Mouse (Mus musculus) neural tube, embryonic 11.5 days (tissue): ENCODE results near the gene H2-Ke6. TPM values are rescaled to one million over a fixed set of nuclear protein-coding genes. Genes with fewer than 3 reads are reported as not detected.
A peak's percentile ranks its signal among the peaks of the same experiment; 100 is the strongest.
"Not testable (repeated sequence)": the region's sequence is repeated elsewhere in the genome, so short reads cannot be mapped to it uniquely, and the experiment has no call there.

ENCODE experiments used
- ATAC-seq: fragments of 200-750 bp; cut with Nextera tagmentation; 2 replicates; pipeline ENCODE4 v1.8.0; 2017; ENCODE audit warnings: moderate number of reproducible peaks, mild to moderate bottlenecking, moderate TSS enrichment, moderate library complexity; ENCODE audit not compliant: insufficient read depth, low FRiP score, low TSS enrichment
- DNase-seq: peaks from one replicate; pipeline ENCODE4 v3.0.0-alpha.2; 2015; ENCODE audit warnings: low spot score
- H3K27ac ChIP-seq: fragments of 300-500 bp; sonication (generic); 2 replicates; pipeline ENCODE4 v1.5.1; 2014; ENCODE audit warnings: low read depth, mild to moderate bottlenecking, low read length
- H3K27me3 ChIP-seq: fragments of 300-500 bp; sonication (generic); 2 replicates; pipeline ENCODE4 v1.6.1; 2014; ENCODE audit warnings: mild to moderate bottlenecking, low read length, mixed read lengths; ENCODE audit not compliant: control insufficient read depth, insufficient read depth
- H3K36me3 ChIP-seq: fragments of 300-500 bp; sonication (generic); 2 replicates; pipeline ENCODE4 v1.6.1; 2014; ENCODE audit warnings: mild to moderate bottlenecking, low read length, moderate library complexity, mixed read lengths; ENCODE audit not compliant: control insufficient read depth, insufficient read depth
- H3K4me1 ChIP-seq: fragments of 300-500 bp; sonication (generic); 2 replicates; pipeline ENCODE4 v1.6.1; 2014; ENCODE audit warnings: low read length, mixed read lengths; ENCODE audit not compliant: control insufficient read depth, insufficient read depth
- H3K4me2 ChIP-seq: fragments of 300-500 bp; sonication (generic); 2 replicates; pipeline ENCODE4 v1.6.1; 2014; ENCODE audit warnings: low read depth, mild to moderate bottlenecking, moderate library complexity
- H3K4me3 ChIP-seq: fragments of 300-500 bp; sonication (generic); 2 replicates; pipeline ENCODE4 v1.5.1; 2014; ENCODE audit warnings: low read depth, low read length
- H3K9ac ChIP-seq: fragments of 300-500 bp; sonication (generic); 2 replicates; pipeline ENCODE4 v1.6.1; 2014; ENCODE audit warnings: mild to moderate bottlenecking, low read length
- H3K9me3 ChIP-seq: fragments of 300-500 bp; sonication (generic); 2 replicates; pipeline ENCODE4 v1.6.1; 2016; ENCODE audit warnings: low read length; ENCODE audit not compliant: control insufficient read depth
- WGBS: fragments of 180-500 bp; shearing (Covaris S2); extraction: QIAGEN DNeasy Blood & Tissue Kit; methylation state at CpG from one replicate; pipeline ENCODE4 v1.1.7; 2014; 5-methylcytosine and 5-hydroxymethylcytosine counted together
- polyA plus RNA-seq: library from polyadenylated mRNA; unstranded; fragments of >200 nt; fragmentation: Nextera tagmentation; extraction: Ambion mirVana; gene quantifications from 2 replicates; pipeline ENCODE4 v1.2.1, GENCODE M21; 2014

H2-Ke6 gene
- polyA plus RNA-seq, 1 experiment from 2014 or later = 48.1 TPM

DNA sequence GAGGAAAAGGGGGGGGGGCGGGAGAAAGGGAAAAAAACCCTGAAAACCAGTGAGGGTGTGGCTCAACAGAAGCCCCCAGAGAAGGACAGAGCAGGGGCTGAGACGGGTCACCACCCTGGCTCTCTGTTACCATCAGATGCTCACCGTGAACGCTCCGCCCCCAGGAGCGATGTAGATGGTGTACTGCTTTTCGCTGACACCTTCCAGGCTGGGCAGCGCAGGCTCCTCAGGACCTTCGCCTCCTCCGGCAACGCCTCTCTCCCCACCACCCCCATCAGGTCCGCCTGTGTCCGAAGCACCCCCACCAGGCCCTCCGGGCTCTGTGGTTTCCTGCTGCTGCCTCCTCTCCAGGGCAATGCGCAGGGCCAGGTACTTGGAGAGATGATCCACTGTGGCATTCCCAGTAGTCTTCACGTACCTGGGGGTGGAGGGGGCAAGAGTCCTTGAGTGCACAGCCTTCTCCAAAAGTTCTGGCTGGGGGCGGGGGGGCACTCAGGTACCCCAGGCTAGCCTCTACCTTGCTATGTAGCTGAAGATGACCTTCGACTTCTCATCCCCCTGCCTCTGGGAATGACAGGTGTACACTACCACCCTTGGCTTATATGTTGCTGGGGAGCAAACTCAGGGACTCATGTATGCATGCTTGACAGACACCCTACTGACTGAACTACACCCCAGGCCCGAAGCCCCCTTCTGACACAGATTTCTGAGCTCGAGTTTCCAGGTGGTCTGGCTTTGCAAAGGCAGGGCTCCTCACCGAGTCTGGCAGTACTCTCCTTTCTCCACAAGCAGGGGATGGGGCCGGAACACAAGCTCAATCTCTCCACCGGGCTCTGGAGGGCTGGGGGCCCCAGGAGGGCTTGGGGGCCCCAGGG, 6.1 kb downstream of the H2-Ke6 start:
- no peak overlapping the region for H3K4me2 ChIP-seq

DNA sequence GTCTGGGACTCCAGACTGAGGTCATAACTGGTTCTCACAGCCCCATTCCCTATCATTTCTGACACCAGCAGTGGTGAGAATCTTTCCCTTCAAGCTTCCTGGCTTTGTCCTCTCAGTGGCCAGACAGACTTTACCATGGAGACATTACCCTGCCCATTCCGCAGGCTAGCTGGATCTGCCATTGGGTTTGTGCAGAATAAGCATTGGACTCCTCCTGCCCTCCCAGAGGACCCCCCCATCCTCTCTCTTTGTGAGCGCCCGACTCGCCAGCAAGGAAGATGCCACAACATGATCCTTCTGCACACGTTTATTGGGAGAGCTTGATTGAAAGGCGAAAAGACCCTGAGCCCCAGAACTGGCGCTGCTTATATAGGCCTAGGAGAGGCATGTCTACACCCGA, 14.4 kb downstream of the H2-Ke6 start:
- ATAC-seq (no peak), DNase-seq (no peak)
- WGBS = 97% methylated on average over 8 of the region's 8 CpGs
- Histone ChIP-seq H3K9me3 (no peaks in the 10 kb centered on the region), H3K4me1 (no peaks in the 10 kb centered on the region), H3K4me2 (no peak overlapping the region), H3K36me3 (no peaks in the 10 kb centered on the region), H3K27me3 (no peaks in the 10 kb centered on the region), H3K27ac (no peak overlapping the region), H3K9ac (no peak overlapping the region), H3K4me3 (no peak overlapping the region)

More for the DNA sequence above, 6.1 kb downstream of the H2-Ke6 start:
- Histone ChIP-seq H3K27me3 (no peaks in the 10 kb centered on the region), H3K4me3 (no peak overlapping the region), H3K36me3 (peaks cover 24% of the 10 kb centered on the region), H3K27ac (no peak overlapping the region), H3K9me3 (peaks cover 5% of the 10 kb centered on the region), H3K9ac (no peak overlapping the region), H3K4me1 (peaks cover 18% of the 10 kb centered on the region)
- WGBS = 94% methylated on average over 23 of the region's 23 CpGs
- ATAC-seq (no peak), DNase-seq (no peak)

DNA sequence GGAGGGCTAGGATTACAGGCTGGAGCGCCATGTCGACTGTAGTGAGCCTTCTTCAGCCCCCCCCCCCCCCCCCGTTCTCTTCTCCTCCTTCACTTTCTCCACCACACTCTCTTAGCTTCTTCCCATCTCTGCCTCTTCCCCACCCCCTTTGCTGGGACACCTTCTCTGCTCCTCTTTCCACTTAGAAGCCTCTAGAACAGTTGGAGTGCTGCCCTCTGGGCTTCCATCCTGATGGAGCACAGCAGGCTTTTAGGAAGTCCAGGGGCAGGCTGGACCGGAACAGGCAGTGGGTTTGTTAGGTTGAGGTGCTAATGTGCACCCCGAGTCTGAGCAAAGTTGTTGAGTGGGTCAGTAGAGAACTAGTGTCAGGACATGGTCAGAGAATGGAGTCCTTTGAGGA, 17.7 kb downstream of the H2-Ke6 start:
- no peaks in the 10 kb centered on the region for H3K4me1 ChIP-seq
- no peaks in the 10 kb centered on the region for H3K27me3 ChIP-seq
- H3K9me3 ChIP-seq = no peaks in the 10 kb centered on the region
- no peaks in the 10 kb centered on the region for H3K36me3 ChIP-seq
- no peak for ATAC-seq
- H3K4me3 ChIP-seq = no peak overlapping the region
- 78% methylated on average over 5 of the region's 5 CpGs for WGBS
- no peak overlapping the region for H3K9ac ChIP-seq
- no peak overlapping the region for H3K4me2 ChIP-seq
- H3K27ac ChIP-seq = no peak overlapping the region
- no peak for DNase-seq

DNA sequence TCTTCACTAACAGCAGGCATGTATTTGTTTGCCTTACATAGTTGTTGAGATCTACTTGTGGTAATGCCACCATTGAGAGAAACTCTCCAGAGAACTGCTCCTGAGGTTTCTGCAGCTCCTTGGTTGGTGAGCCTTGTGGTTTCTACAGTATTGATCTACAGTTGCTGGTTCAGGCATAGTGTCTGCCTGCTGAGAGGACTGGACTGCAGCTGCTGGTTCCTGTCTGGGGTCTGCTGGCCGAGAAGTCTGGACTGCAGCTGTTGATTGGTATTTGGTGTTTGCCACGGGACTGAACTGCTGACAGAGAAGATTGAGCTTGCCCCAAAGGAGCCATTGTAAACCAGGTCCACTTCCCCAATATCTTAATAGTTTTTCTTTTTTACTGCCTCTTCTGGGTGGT, 21.3 kb downstream of the H2-Ke6 start:
- no peak overlapping the region for H3K4me3 ChIP-seq
- DNase-seq (no peak), ATAC-seq (no peak)
- no peak overlapping the region for H3K4me2 ChIP-seq
- no peaks in the 10 kb centered on the region for H3K4me1 ChIP-seq
- WGBS = 48% methylated on average over 2 of the region's 2 CpGs
- no peak overlapping the region for H3K9ac ChIP-seq
- no peaks in the 10 kb centered on the region for H3K27me3 ChIP-seq
- H3K9me3 ChIP-seq = no peaks in the 10 kb centered on the region
- H3K36me3 ChIP-seq = no peaks in the 10 kb centered on the region
- no peak overlapping the region for H3K27ac ChIP-seq

DNA sequence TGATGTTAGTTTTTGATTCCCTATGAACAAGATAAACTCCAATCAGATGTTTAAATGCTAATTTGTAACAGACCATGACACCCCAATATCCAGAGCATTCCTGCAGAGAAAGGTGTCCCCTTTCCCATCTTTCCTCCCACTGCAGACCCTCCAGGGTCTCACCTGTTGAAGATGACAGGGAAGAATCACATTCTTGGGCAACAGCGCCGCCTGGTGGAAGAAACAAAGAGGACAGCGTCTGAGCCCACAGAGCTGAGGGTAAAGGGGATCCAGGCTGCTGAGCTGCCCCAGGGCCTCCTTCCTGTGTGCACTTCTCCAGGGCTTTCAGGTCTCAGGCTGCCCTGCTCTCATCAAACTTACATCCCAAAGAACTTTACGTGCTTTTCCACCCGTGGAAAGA, 24.4 kb downstream of the H2-Ke6 start:
- Histone ChIP-seq H3K9me3 (no peaks in the 10 kb centered on the region), H3K36me3 (no peaks in the 10 kb centered on the region), H3K4me3 (no peak overlapping the region), H3K4me2 (no peak overlapping the region), H3K27ac (no peak overlapping the region), H3K27me3 (peaks cover 12% of the 10 kb centered on the region), H3K9ac (no peak overlapping the region), H3K4me1 (no peaks in the 10 kb centered on the region)
- peak; percentile 64 for DNase-seq
- WGBS = 3% methylated on average over 5 of the region's 5 CpGs
- ATAC-seq = no peak

GRCm38 (mm10) chr17:34000796-34001195, 27.1 kb downstream of the H2-Ke6 start:
- not testable (repeated sequence) for H3K9ac ChIP-seq, H3K27ac ChIP-seq, DNase-seq, H3K4me1 ChIP-seq, H3K4me3 ChIP-seq, H3K36me3 ChIP-seq, ATAC-seq, H3K4me2 ChIP-seq, H3K9me3 ChIP-seq
- WGBS = 65% methylated on average over 2 of the region's 2 CpGs
- peaks cover 12% of the 10 kb centered on the region for H3K27me3 ChIP-seq

- Histone ChIP-seq H3K9me3 (no peaks in the 10 kb centered on the region), H3K4me3 (peak within 1 kb of the TSS; percentile 53), H3K27me3 (peaks cover 12% of the 10 kb centered on the region), H3K27ac (no peak within 1 kb of the TSS), H3K9ac (peak within 1 kb of the TSS; percentile 43), H3K36me3 (no peaks in the 10 kb centered on the region), H3K4me2 (peak within 1 kb of the TSS; percentile 90), H3K4me1 (no peaks in the 10 kb centered on the region)
- DNase-seq (peak; percentile 64), ATAC-seq (peak; percentile 63)
- WGBS = under 1% methylated on average over 24 of the region's 30 CpGs
Measured at GRCm38 (mm10) chr17:34000150-34000537, 27.7 kb downstream of the H2-Ke6 start, which contains the start of gene H2-K1. Gene H2-K1, minus strand, starts transcription at chr17:34000347.

- DNase-seq (peak; percentile 20), ATAC-seq (peak; percentile 58)
- H3K36me3 ChIP-seq = no peaks in the 10 kb centered on the region
- 2% methylated on average over 70 of the region's 87 CpGs for WGBS
- peak overlapping the region; percentile 90 for H3K4me2 ChIP-seq
- H3K4me1 ChIP-seq = no peaks in the 10 kb centered on the region
- H3K27me3 ChIP-seq = peaks cover 12% of the 10 kb centered on the region
- peak overlapping the region; percentile 43 for H3K9ac ChIP-seq
- no peak overlapping the region for H3K27ac ChIP-seq
- no peaks in the 10 kb centered on the region for H3K9me3 ChIP-seq
- peak overlapping the region; percentile 53 for H3K4me3 ChIP-seq
Measured at GRCm38 (mm10) chr17:33999341-34000149, 28.3 kb downstream of the H2-Ke6 start.
